Mouse (Mus musculus): ENCODE data around the gene Iqca. TPM values are rescaled to one million over a fixed set of nuclear protein-coding genes. Genes with fewer than 3 reads are reported as not detected.

Gene Iqca
- 0.65 TPM in 1 of 2 replicates, not detected in the other for polyA plus RNA-seq (2015; fragmentation: Nextera tagmentation; extraction: Ambion mirVana)

DNA sequence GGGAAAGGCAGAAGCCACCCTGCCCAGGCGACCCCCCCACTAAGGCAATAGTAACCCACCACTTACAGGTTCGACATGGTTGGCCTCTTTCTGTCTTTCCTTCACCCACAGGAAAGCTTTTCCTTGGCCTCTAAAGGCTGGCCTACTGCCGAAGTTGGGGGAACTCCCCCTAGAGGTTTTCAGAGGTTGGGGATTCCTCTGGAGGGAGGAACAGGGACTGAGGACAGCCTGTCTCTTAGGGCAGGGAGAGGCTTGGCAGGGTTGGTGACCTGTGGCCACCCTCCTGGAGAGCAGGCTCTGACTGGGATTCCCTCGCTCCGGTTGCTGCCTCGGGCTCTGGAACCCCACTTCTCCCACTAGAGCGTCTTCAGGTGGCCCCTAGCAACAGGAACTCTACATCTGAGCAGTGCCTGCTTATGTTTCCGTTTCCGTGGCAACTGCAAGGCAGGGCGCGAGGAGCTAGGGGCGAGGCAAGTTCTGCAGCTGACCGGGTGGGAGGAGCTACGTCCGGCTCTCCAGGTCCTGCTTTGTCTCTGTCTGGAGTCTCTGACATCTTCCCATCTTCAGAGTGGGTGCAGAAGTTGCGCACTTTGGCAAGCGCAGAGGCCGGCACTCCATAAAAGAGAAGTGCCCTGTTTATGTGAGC lies at the start of gene Iqca:
Iqca (minus strand) TSS at position 303 of the 646 bp plus-strand sequence.

DNA sequence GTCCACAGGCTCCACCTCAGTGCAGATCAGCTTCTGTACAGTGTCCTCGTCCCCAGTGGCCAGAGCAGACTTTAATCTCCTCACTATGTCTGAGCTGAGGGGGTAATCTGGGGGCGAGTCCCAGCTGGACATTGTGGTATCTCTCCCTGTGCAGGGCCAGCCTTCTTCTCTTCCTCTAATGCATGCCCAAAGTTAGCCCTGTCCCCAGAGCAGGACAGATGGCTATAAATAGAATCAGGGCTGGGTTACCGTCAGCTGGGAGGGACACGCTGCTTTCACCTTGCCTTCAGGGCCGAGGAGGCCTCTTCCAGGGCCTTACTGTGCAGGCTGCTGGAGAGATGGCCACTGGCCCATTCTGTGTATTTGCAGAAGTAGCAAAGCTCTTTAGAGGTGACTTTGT lies 138.8 kb downstream of the Iqca start, which contains the start of gene Asb18:
Asb18 (minus strand) TSS at position 221 of the 400 bp plus-strand sequence.

Other genes starting within 250 kb of the Iqca start
- 0.06 TPM in 1 of 2 replicates, not detected in the other for gene Gbx2, start 222.2 kb downstream of the Iqca start, polyA plus RNA-seq (2015; fragmentation: Nextera tagmentation; extraction: Ambion mirVana)
- gene Asb18, start 138.7 kb downstream of the Iqca start, polyA plus RNA-seq (2015; fragmentation: Nextera tagmentation; extraction: Ambion mirVana), result not detected in 2 replicates
- gene Ackr3, start 50.6 kb upstream of the Iqca start, polyA plus RNA-seq (2015; fragmentation: Nextera tagmentation; extraction: Ambion mirVana), result 47.7 and 70.3 TPM in 2 replicates

All from adrenal gland, postnatal 0 days (tissue).